Mouse (Mus musculus) gastrocnemius, postnatal 4 days (tissue): Measurements from ENCODE around the gene Ern1. TPM values are rescaled to one million over a fixed set of nuclear protein-coding genes. Genes with fewer than 3 reads are reported as not detected.

Source experiments
- DNase-seq, 2 experiments: peaks; one replicate each; pipeline ENCODE4 v3.0.0; 2021 to 2022; ENCODE audit warnings: low spot score in 2 of 2, mixed read lengths in 2 of 2
- long read RNA-seq, 2 experiments: library from polyadenylated mRNA; stranded (forward); transcript quantifications; one replicate each; pipeline ENCODE4 v2.0.0; 2021
- total RNA-seq, 2 experiments: library from RNA; stranded (reverse); gene quantifications; 2 replicates each; pipeline ENCODE4 v1.2.3; 2021

Gene Ern1
- total RNA-seq, result 10 to 100 TPM in 1 of 2 experiments, 1 to 10 TPM in 1; 7.1 to 10.3 TPM
- long read RNA-seq, experiment 1, full-length matches to known transcripts, result 3 of 5 reads
- long read RNA-seq, experiment 1, partial matches to known transcripts, result 1 of 5 reads
- long read RNA-seq, experiment 1, other reads (novel, unspliced or antisense), result 1 of 5 reads
- long read RNA-seq, experiment 2, full-length matches to known transcripts, result 1 of 6 reads
- long read RNA-seq, experiment 2, partial matches to known transcripts, result 1 of 6 reads
- long read RNA-seq, experiment 2, other reads (novel, unspliced or antisense), result 4 of 6 reads

GRCm38 (mm10) chr11:106487733-106488115 is at the start of gene Ern1:
Gene Ern1, minus strand, starts transcription at chr11:106487852.
- peak; percentile 91 to 96 for DNase-seq

DNA sequence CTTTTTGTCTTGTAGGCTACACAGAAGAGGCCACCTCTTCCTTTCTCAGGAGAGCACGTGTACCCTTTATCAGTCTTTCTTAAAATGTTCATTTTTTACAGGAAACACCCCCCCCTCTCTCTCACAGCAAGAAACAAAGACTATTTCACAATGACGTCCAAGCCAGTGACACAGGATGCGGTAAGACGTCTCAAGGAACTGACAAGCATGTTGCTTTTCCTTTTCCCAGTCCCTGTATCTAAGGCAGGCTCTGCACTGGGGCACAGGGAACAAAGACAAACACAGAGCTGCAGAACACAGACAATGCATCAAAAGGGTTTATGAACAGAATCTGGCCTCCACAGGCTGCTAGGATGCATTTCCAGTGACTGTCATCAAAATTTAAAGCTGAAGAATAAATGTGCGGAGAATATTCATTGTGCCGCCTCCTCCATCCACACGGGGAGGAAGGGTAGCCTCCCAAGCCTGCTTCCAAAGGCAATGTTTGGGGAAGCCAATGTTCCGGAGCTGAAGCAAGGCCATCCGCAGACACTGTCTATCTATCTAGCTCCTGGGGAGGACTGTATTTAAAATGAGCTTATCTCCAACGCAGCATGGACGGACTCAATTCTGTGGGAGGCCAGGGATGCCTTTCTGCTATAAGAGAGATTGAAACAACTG is 48.7 kb upstream of the Ern1 start:
- no peak for DNase-seq

DNA sequence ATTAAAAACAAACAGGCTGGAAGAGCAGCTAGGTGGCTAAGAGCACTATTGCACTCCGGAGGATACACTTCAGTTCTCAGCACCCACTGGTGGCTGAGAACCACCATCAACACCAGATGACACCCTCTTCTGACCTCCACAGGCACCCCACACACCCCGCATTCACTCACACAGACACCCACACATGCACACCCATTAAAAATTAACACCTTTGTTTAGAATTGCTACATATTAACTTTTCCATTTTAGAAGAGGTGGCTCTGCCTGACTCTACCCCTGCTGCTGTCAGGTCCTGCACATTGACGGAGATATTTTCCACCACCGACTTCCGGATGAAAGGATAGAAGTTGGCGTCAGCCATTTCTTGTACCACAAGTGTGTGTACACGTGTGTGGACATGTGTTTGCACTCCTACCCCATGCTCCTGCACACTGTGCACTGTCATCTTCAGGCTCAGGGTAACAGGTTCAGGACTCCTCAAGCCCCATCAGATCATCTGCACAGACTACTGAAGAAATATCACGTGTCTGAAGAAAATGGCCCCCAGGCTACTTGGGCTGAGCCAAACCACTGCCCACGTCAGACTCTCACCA is 48.1 kb upstream of the Ern1 start:
- no peak for DNase-seq

DNA sequence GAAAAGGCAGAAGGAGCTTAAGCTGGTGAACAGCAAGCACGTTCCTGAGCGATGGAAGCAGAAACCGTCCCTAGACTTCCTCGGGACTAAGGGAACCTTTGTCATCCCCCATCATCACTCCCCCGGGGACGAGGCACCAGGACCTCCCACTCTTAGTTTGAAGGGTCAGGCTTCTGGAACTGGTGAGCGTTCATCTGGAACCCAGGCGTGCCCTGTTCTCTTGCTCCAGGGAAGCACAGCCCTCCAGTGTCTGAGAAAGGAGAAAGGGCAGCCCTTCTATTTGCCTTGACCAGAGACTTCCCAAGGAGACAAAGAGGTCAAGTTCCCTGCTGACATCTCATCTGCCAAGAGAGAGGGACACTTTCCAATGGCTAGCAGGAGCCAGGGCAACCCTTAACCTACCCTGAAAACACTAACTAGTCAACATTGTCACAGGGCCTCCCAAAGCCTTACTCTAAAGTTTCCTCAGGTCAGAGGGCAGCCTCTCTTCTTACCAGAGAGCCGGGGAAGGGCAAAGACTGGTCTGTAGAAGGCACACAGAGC is 44.7 kb upstream of the Ern1 start:
- DNase-seq, result no peak

- DNase-seq, result no peak
Observed at GRCm38 (mm10) chr11:106529786-106530185, 42.1 kb upstream of the Ern1 start.

- no peak for DNase-seq
Observed at GRCm38 (mm10) chr11:106529113-106529512, 41.5 kb upstream of the Ern1 start.

- no peak for DNase-seq
Observed at GRCm38 (mm10) chr11:106527926-106528325, 40.3 kb upstream of the Ern1 start.

- DNase-seq, result no peak
Observed at GRCm38 (mm10) chr11:106527147-106527821, 39.6 kb upstream of the Ern1 start.

DNA sequence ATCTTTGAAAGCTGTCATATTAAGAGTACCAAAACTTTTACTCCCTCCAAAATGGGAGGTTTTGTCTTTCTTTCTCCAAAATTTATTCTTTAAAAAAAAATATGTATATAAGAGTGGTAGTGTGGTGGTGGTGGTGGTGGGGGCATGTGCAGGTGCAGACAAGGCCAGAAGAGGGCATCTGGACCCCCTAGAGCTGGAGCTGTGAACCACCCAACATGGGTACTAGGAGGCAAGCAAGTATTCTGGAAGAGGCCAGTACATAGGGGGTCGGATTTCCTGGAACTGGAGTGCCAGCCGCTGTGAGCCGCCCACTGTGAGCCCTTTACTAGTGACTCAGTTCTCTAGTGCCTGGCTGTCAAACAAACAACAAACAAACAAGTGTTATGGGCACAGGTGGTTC is 34.9 kb upstream of the Ern1 start:
- DNase-seq, result no peak

DNA sequence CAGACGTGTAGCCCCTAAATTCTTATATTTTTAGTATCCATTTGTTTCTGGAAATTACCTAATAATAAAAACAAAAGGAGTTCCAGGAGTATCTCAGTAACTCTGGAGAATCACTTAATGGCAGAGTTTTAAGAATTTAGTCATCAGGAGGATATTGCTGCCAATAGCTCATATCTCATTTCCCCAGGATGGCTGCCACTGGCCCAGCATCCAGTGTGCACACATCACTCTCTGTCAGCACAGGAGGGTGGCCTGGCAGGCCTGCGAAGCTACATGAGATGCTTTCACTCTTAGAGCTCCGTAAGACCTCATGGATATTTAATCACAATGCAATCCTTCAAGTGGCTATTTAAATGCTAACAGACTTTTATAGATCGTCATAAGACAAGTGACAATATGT is 34.0 kb upstream of the Ern1 start:
- no peak for DNase-seq

GRCm38 (mm10) chr11:106520404-106520803 is 32.8 kb upstream of the Ern1 start:
- DNase-seq, result no peak

DNA sequence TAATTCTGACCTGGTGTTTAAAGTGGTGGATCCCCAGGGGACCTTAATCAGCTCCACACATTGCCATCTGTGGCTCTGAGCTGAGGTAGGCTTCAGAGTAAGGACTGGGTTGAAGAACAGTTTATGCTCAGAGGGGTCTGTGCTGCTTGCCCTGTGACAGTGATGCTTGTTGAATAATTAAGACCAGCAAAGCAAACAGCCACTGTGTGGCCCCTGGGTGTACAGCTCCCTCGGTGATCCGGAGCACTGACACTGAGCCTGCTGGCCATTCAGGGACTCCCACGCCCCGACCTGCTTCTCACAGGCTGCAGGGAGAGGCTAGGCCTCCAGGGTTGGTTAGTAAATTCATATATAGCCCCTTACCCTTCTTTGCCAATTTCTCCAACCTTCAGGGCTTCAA is 31.9 kb upstream of the Ern1 start:
- DNase-seq, result no peak

- DNase-seq, result no peak
Observed at GRCm38 (mm10) chr11:106518391-106518790, 30.7 kb upstream of the Ern1 start.

- DNase-seq, result no peak
Observed at GRCm38 (mm10) chr11:106515079-106515745, 27.6 kb upstream of the Ern1 start.

DNA sequence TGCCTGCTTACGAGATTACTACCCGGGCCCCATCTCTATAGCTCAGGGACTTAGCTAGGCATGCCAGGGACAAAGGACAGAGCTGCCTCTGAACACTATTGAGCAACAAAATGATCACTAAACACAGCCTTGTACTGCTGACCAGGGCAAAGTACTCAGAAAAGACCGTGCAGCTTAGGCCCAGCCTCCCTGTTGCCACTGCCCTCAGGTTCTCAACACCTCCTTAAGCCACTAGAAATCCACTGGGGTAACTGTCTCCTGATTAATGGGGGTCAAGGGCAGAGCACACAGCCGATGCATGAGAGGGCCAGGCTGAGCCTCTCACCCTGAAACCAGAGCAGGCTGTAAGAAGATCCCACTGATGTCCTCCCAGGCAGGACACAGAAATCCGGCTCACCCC is 26.8 kb upstream of the Ern1 start:
- DNase-seq, result no peak

DNA sequence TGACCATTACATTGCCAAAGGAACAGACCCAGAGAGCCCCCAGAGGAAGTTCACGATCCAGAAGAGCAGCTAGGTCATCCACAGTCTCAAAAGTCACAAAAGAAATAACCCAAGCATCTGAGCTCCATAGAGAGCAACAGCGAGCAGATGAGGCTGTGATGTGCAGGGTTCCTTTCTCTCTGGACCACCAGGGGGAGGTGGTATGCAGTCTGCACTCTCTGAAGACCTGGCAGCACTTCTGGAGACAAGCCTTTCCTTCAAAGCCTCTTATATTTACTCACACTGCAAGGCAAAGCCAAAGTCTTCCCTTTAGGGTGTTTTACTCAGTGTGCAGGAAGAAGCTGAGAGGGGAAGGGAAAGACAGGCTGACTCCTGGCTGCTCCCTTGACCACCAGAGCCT is 25.5 kb upstream of the Ern1 start:
- peak; percentile 46 to 70 for DNase-seq

- no peak for DNase-seq
Observed at GRCm38 (mm10) chr11:106512006-106512390, 24.3 kb upstream of the Ern1 start.

DNA sequence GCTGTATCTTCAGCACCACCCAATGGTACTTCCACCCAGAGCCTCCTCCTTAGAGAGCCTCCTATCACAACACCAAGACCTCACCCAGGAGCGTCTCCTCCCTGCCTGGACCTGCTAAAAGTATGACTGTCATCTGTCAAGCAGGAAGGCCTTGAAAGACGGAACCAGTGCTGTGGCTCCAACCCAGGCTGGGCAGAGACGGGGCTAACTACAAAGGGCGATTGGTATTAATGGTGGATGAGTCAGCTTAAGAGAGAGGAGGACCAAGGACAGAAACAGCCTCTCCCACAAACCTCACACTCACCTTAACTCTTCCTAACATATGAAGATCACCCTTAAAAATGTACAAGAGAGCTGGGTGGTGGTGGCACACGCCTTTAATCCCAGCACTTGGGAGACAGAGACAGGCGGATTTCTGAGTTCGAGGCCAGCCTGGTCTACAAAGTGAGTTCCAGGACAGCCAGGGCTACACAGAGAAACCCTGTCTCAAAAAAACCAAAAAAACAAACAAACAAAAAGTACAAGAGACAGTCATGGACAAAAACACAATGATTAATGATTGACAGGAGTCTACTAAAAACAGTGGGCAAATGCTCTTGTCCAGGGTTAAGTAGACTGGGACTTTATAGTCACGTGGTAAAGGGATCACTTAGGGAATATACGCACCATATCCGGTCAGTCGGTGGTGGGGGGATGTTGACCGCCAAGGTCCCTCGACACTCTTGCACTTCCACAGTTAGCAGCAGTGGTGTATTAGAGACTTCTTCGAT is 23.8 kb upstream of the Ern1 start:
- no peak for DNase-seq

GRCm38 (mm10) chr11:106507638-106508037 is 20.0 kb upstream of the Ern1 start:
- DNase-seq, result no peak

DNA sequence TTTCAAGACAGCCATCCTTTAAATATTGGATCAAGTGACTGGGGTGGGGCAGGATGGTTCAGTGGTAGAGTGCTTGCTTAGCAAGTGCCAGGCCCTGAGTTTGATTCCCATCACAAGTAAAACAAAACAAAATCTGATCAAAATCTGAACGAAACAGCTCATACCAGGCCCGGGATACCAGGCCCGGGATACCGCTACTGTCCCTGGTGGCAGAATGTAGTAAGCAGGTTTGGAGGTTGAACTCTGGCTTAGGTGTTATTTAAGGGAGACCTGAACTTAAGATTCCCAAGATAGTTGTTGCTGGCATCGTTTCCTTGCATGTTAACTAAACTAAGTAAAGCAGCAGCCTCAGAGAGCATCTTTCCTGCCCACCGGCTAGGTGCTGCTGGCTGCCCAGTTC is 18.6 kb upstream of the Ern1 start:
- no peak for DNase-seq

DNA sequence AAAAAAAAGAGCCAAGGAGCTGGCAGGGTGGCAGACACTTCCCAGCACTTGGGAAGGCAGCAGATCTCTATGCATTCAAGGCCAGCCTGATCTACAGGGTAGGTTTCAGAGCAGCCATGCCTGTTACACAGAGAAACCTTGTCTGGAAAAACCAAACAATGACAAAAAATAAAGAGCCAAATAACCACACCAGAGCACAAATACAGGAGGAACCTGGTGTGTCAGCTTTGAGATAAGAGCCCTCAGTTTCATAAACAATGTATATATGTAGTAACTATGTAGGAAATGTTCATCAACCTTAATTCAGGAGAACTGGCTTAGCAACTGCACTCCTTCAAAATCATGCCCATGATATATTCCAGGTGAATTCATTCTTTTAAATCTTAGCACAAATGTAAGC is 16.5 kb upstream of the Ern1 start:
- no peak for DNase-seq
